Mouse (Mus musculus) liver, adult (tissue): ENCODE results near the gene Dtx3.
A peak's percentile ranks its signal among the peaks of the same experiment; 100 is the strongest.

ENCODE experiments used
- GATA4 ChIP-seq: IDR thresholded peaks from 2 replicates; pipeline ENCODE4 v1.6.1; 2014; ENCODE audit warnings: mild to moderate bottlenecking, low read length; ENCODE audit not compliant: insufficient replicate concordance

Dtx3 gene

GRCm38 (mm10) chr10:127165354-127165653, 30.2 kb downstream of the Dtx3 start:
- TF ChIP-seq GATA4, result no peak

GRCm38 (mm10) chr10:127164631-127165353, 30.7 kb downstream of the Dtx3 start, which contains the start of gene B4galnt1:
TSS of gene B4galnt1 (plus strand) at chr10:127165225.
- peak; percentile 15; the same call in 1 of the 2 replicates for TF ChIP-seq GATA4

GRCm38 (mm10) chr10:127164190-127164589, 31.3 kb downstream of the Dtx3 start:
- TF ChIP-seq GATA4, result no peak

- no peak for TF ChIP-seq GATA4
These were observed 34.8 kb downstream of the Dtx3 start for GRCm38 (mm10) chr10:127160728-127161127.

- no peak for TF ChIP-seq GATA4
These were observed 35.4 kb downstream of the Dtx3 start for GRCm38 (mm10) chr10:127160081-127160480.

- TF ChIP-seq GATA4, result no peak
These were observed 37.1 kb downstream of the Dtx3 start for GRCm38 (mm10) chr10:127158471-127158870.

- TF ChIP-seq GATA4, result no peak
These were observed 39.0 kb downstream of the Dtx3 start for GRCm38 (mm10) chr10:127156511-127156910.

- TF ChIP-seq GATA4, result no peak
These were observed 39.4 kb downstream of the Dtx3 start for GRCm38 (mm10) chr10:127156089-127156488.

- no peak for TF ChIP-seq GATA4
These were observed 40.9 kb downstream of the Dtx3 start for GRCm38 (mm10) chr10:127154652-127155051.

GRCm38 (mm10) chr10:127154241-127154640, 41.3 kb downstream of the Dtx3 start:
- TF ChIP-seq GATA4, result no peak

- no peak for TF ChIP-seq GATA4
These were observed 42.2 kb downstream of the Dtx3 start for GRCm38 (mm10) chr10:127153323-127153722.

- no peak for TF ChIP-seq GATA4
These were observed 45.1 kb downstream of the Dtx3 start for GRCm38 (mm10) chr10:127150471-127150872.

- no peak for TF ChIP-seq GATA4
These were observed 48.4 kb downstream of the Dtx3 start for GRCm38 (mm10) chr10:127147135-127147534.

GRCm38 (mm10) chr10:127145303-127145702, 50.2 kb downstream of the Dtx3 start:
- TF ChIP-seq GATA4, result no peak

GRCm38 (mm10) chr10:127144536-127144935, 51.0 kb downstream of the Dtx3 start:
- no peak for TF ChIP-seq GATA4

GRCm38 (mm10) chr10:127143228-127143627, 52.3 kb downstream of the Dtx3 start:
- TF ChIP-seq GATA4, result no peak

- no peak for TF ChIP-seq GATA4
These were observed 54.0 kb downstream of the Dtx3 start for GRCm38 (mm10) chr10:127141500-127141899.
